Mouse (Mus musculus): ENCODE measurements around the gene Gnat3.

Gene Gnat3

GRCm38 (mm10) chr5:18007067-18007466 lies 44.7 kb downstream of the Gnat3 start:
- no peak for DNase-seq

- no peak for DNase-seq
Observed at GRCm38 (mm10) chr5:18010301-18010700, 48.0 kb downstream of the Gnat3 start.

GRCm38 (mm10) chr5:18013196-18013595 lies 50.8 kb downstream of the Gnat3 start:
- DNase-seq = no peak

- no peak for DNase-seq
Observed at GRCm38 (mm10) chr5:18014209-18014829, 52.0 kb downstream of the Gnat3 start.

- no peak for DNase-seq
Observed at GRCm38 (mm10) chr5:18023347-18023746, 61.0 kb downstream of the Gnat3 start.

- DNase-seq = no peak
Observed at GRCm38 (mm10) chr5:18027531-18027930, 65.2 kb downstream of the Gnat3 start.

- DNase-seq = peak; percentile 15
Observed at GRCm38 (mm10) chr5:18035848-18036638, 73.7 kb downstream of the Gnat3 start.

- DNase-seq = peak; percentile 30
Observed at GRCm38 (mm10) chr5:18043022-18043421, 80.7 kb downstream of the Gnat3 start.

GRCm38 (mm10) chr5:18048841-18049240 lies 86.5 kb downstream of the Gnat3 start:
- no peak for DNase-seq

GRCm38 (mm10) chr5:18055323-18055722 lies 93.0 kb downstream of the Gnat3 start:
- no peak for DNase-seq
